Mouse (Mus musculus) MEL (cell line): ENCODE results near the gene Gm21985. TPM values are rescaled to one million over a fixed set of nuclear protein-coding genes. Genes with fewer than 3 reads are reported as not detected.

Experiments
- DNase-seq: peaks from one replicate; pipeline ENCODE4 v3.0.0; 2011; ENCODE audit warnings: low read depth, low spot score
- H3K27ac ChIP-seq: 2 replicates; pipeline ENCODE4 v1.5.1; 2012; ENCODE audit warnings: low read depth, mild to moderate bottlenecking, control low read depth, low read length, moderate library complexity; ENCODE audit not compliant: control insufficient read depth
- H3K27me3 ChIP-seq, 2 experiments: fragments of 150-350 bp in 1 of 2; sonication (generic) in 1 of 2; 2 replicates each; pipeline ENCODE4 v1.6.1; 2012; ENCODE audit warnings: low read length in 2 of 2, mild to moderate bottlenecking in 2 of 2, improper control_type of control experiment in 1 of 2, moderate library complexity in 1 of 2; ENCODE audit not compliant: insufficient read depth in 2 of 2, control insufficient read depth in 1 of 2
- H3K36me3 ChIP-seq, 2 experiments: 2 replicates each; pipeline ENCODE4 v1.6.1; 2012 to 2014; ENCODE audit warnings: low read length in 2 of 2, improper control_type of control experiment in 1 of 2, inconsistent platforms in 1 of 2, mild to moderate bottlenecking in 1 of 2; ENCODE audit not compliant: insufficient read depth in 2 of 2, control insufficient read depth in 1 of 2
- H3K4me1 ChIP-seq, 2 experiments: fragments of 150-350 bp in 1 of 2; sonication (generic) in 1 of 2; 2 replicates each; pipeline ENCODE4 v1.6.1; 2012; ENCODE audit warnings: low read length in 2 of 2, improper control_type of control experiment in 1 of 2, mild to moderate bottlenecking in 1 of 2; ENCODE audit not compliant: insufficient read depth in 2 of 2, control insufficient read depth in 1 of 2
- H3K4me3 ChIP-seq, 2 experiments: fragments of 150-350 bp in 1 of 2; sonication (generic) in 1 of 2; 2 replicates each; pipeline ENCODE4 v1.5.1; 2012; ENCODE audit warnings: low read depth in 2 of 2, low read length in 2 of 2, mild to moderate bottlenecking in 2 of 2, moderate library complexity in 2 of 2, control low read depth in 1 of 2, improper control_type of control experiment in 1 of 2; ENCODE audit not compliant: control insufficient read depth in 1 of 2, insufficient read depth in 1 of 2
- H3K79me2 ChIP-seq: 2 replicates; pipeline ENCODE4 v1.6.1; 2012; ENCODE audit warnings: mild to moderate bottlenecking, low read length, moderate library complexity; ENCODE audit not compliant: control insufficient read depth, poor library complexity, insufficient read depth
- H3K9ac ChIP-seq: 2 replicates; pipeline ENCODE4 v1.6.1; 2012; ENCODE audit warnings: low read depth, mild to moderate bottlenecking, control low read depth, low read length, moderate library complexity; ENCODE audit not compliant: control insufficient read depth, poor library complexity, severe bottlenecking
- H3K9me3 ChIP-seq: fragments of 150-350 bp; sonication (generic); replicated peaks from 2 replicates; pipeline ENCODE4 v1.6.1; 2012; ENCODE audit warnings: mild to moderate bottlenecking, low read length, improper control_type of control experiment, moderate library complexity; ENCODE audit not compliant: insufficient read depth
- CHD2 ChIP-seq: IDR thresholded peaks from 2 replicates; pipeline ENCODE4 v1.6.1; 2011; ENCODE audit warnings: low read length, improper control_type of control experiment
- CTCF ChIP-seq, 3 experiments: IDR thresholded peaks in 2 of 3; conservative IDR thresholded peaks in 1 of 3; 2 replicates each; pipeline ENCODE4 v1.5.1; 2011 to 2012; ENCODE audit warnings: low read length in 3 of 3, low read depth in 2 of 3, mild to moderate bottlenecking in 2 of 3, improper control_type of control experiment in 1 of 3, inconsistent platforms in 1 of 3, mixed read lengths in 1 of 3, moderate library complexity in 1 of 3; ENCODE audit not compliant: control insufficient read depth in 1 of 3, insufficient read depth in 1 of 3, poor library complexity in 1 of 3, severe bottlenecking in 1 of 3
- E2F4 ChIP-seq: IDR thresholded peaks from 2 replicates; pipeline ENCODE4 v1.6.1; 2011; ENCODE audit warnings: low read depth, low read length, improper control_type of control experiment, borderline replicate concordance
- EP300 ChIP-seq, 2 experiments: IDR thresholded peaks; 2 replicates each; pipeline ENCODE4 v1.6.1; 2011; ENCODE audit warnings: improper control_type of control experiment in 2 of 2, low read length in 2 of 2, low read depth in 1 of 2, mild to moderate bottlenecking in 1 of 2
- GABPA ChIP-seq: IDR thresholded peaks from 2 replicates; pipeline ENCODE4 v1.6.1; 2012; ENCODE audit warnings: low read depth, mild to moderate bottlenecking, inconsistent platforms, low read length, improper control_type of control experiment, moderate library complexity
- JUND ChIP-seq: IDR thresholded peaks from 2 replicates; pipeline ENCODE4 v1.6.1; 2011; ENCODE audit warnings: low read depth, mild to moderate bottlenecking, improper control_type of control experiment, low read length
- MAFK ChIP-seq: IDR thresholded peaks from 2 replicates; pipeline ENCODE4 v1.6.1; 2011; ENCODE audit warnings: low read depth, mild to moderate bottlenecking, low read length, improper control_type of control experiment, borderline replicate concordance
- MEF2A ChIP-seq: IDR thresholded peaks from 2 replicates; pipeline ENCODE4 v1.6.1; 2014; ENCODE audit warnings: low read depth, mild to moderate bottlenecking, inconsistent platforms, low read length, improper control_type of control experiment; ENCODE audit not compliant: poor library complexity, insufficient replicate concordance, severe bottlenecking; ENCODE audit errors: extremely low read depth
- MXI1 ChIP-seq: IDR thresholded peaks from 2 replicates; pipeline ENCODE4 v1.6.1; 2011; ENCODE audit warnings: mild to moderate bottlenecking, low read depth, low read length, improper control_type of control experiment
- NELFE ChIP-seq: IDR thresholded peaks from 2 replicates; pipeline ENCODE4 v1.6.1; 2011; ENCODE audit warnings: low read depth, low read length, improper control_type of control experiment
- NRF1 ChIP-seq: IDR thresholded peaks from 2 replicates; pipeline ENCODE4 v1.6.1; 2014; ENCODE audit warnings: low read depth, mild to moderate bottlenecking, inconsistent platforms, low read length, improper control_type of control experiment, moderate library complexity; ENCODE audit not compliant: poor library complexity, insufficient read depth, severe bottlenecking
- SIN3A ChIP-seq: IDR thresholded peaks from 2 replicates; pipeline ENCODE4 v1.6.1; 2012; ENCODE audit warnings: low read length, improper control_type of control experiment, inconsistent platforms
- SMC3 ChIP-seq: IDR thresholded peaks from 2 replicates; pipeline ENCODE4 v1.6.1; 2011; ENCODE audit warnings: low read depth, low read length, improper control_type of control experiment
- TAL1 ChIP-seq: IDR thresholded peaks from 2 replicates; pipeline ENCODE4 v1.6.1; 2012; ENCODE audit warnings: mild to moderate bottlenecking, inconsistent platforms, low read length, moderate library complexity, mixed read lengths
- USF1 ChIP-seq: IDR thresholded peaks from 2 replicates; pipeline ENCODE4 v1.6.1; 2014; ENCODE audit warnings: low read depth, mild to moderate bottlenecking, inconsistent platforms, low read length, improper control_type of control experiment, moderate library complexity
- USF2 ChIP-seq, 2 experiments: IDR thresholded peaks; 2 replicates each; pipeline ENCODE4 v1.6.1; 2011 to 2012; ENCODE audit warnings: improper control_type of control experiment in 2 of 2, low read length in 2 of 2, borderline replicate concordance in 1 of 2, inconsistent platforms in 1 of 2, low read depth in 1 of 2, mild to moderate bottlenecking in 1 of 2; ENCODE audit not compliant: insufficient read depth in 1 of 2
- ZC3H11A ChIP-seq: IDR thresholded peaks from 2 replicates; pipeline ENCODE4 v1.6.1; 2012; ENCODE audit warnings: low read depth, mild to moderate bottlenecking, inconsistent platforms, low read length, improper control_type of control experiment
- ZKSCAN1 ChIP-seq: IDR thresholded peaks from 2 replicates; pipeline ENCODE4 v1.6.1; 2012; ENCODE audit warnings: low read depth, mild to moderate bottlenecking, inconsistent platforms, low read length, improper control_type of control experiment, moderate library complexity
- ZNF384 ChIP-seq: IDR thresholded peaks from 2 replicates; pipeline ENCODE4 v1.6.1; 2012; ENCODE audit warnings: low read depth, mild to moderate bottlenecking, inconsistent platforms, low read length, improper control_type of control experiment
- polyA plus RNA-seq, 2 experiments: library from polyadenylated mRNA; stranded (reverse) in 1 of 2; unstranded in 1 of 2; fragments of >175 nt in 1 of 2; fragments of >200 nt in 1 of 2; gene quantifications; 2 replicates each; pipeline versions ENCODE4 v1.2.1 to v1.2.4; 2012; ENCODE audit warnings: low replicate concordance in 2 of 2, low read depth in 1 of 2; ENCODE audit not compliant: insufficient read length in 2 of 2, insufficient read depth in 1 of 2, missing spikeins in 1 of 2
- total RNA-seq: library from RNA; depleted of rRNA; stranded (reverse); fragments of 300-350 nt; gene quantifications from 2 replicates; pipeline ENCODE4 v1.2.3, GENCODE M21; 2012

Gm21985 gene
- total and polyA plus RNA-seq, 3 experiments: 0.04 TPM; not detected in 2

- TF ChIP-seq SIN3A (no peak), MEF2A (no peak), ZNF384 (no peak), NELFE (no peak), CTCF (IDR thresholded peaks at IDR 0.05 in 2 of 3, conservative IDR thresholded peaks at IDR 0.05 in 1 of 3; ENCODE audit: control insufficient read depth in 1 of 3, insufficient read depth in 1 of 3, low read depth in 2 of 3, low read length in 3 of 3, poor library complexity in 1 of 3, severe bottlenecking in 1 of 3) (no peak), MAFK (no peak), ZKSCAN1 (no peak), USF2 (IDR thresholded peaks at IDR 0.05; ENCODE audit: borderline replicate concordance in 1 of 2, insufficient read depth in 1 of 2, low read depth in 1 of 2, low read length in 2 of 2) (no peak), JUND (no peak), E2F4 (no peak), TAL1 (no peak), GABPA (no peak), EP300 (IDR thresholded peaks at IDR 0.05; ENCODE audit: low read depth in 1 of 2, low read length in 2 of 2) (no peak), NRF1 (no peak), CHD2 (no peak), MXI1 (no peak)
- TF ChIP-seq, all 39 proteins: peak for 0
- no peak overlapping the region for H3K4me3 ChIP-seq
- no peaks in the 10 kb centered on the region for H3K79me2 ChIP-seq
- H3K36me3 ChIP-seq: peaks cover 0 to 8% of the 10 kb centered on the region in 2 experiments; a peak in 2 of 4 replicates
- no peak overlapping the region for H3K27ac ChIP-seq
- H3K4me1 ChIP-seq: no peaks in the 10 kb centered on the region
- no peak for DNase-seq
- H3K9me3 ChIP-seq: no peaks in the 10 kb centered on the region
- no peak overlapping the region for H3K9ac ChIP-seq
- no peaks in the 10 kb centered on the region for H3K27me3 ChIP-seq
Observed at GRCm38 (mm10) chr2:112341117-112341516, 75.0 kb downstream of the Gm21985 start.

GRCm38 (mm10) chr2:112348246-112348645 is 82.1 kb downstream of the Gm21985 start:
- no peak overlapping the region for H3K4me3 ChIP-seq
- H3K27me3 ChIP-seq: no peaks in the 10 kb centered on the region
- no peaks in the 10 kb centered on the region for H3K79me2 ChIP-seq
- no peaks in the 10 kb centered on the region for H3K9me3 ChIP-seq
- peaks cover 0 to 20% of the 10 kb centered on the region in 2 experiments; a peak in 2 of 4 replicates for H3K36me3 ChIP-seq
- no peak for TF ChIP-seq SMC3
- TF ChIP-seq USF1: no peak
- no peak for TF ChIP-seq CTCF (IDR thresholded peaks at IDR 0.05 in 2 of 3, conservative IDR thresholded peaks at IDR 0.05 in 1 of 3; ENCODE audit: control insufficient read depth in 1 of 3, insufficient read depth in 1 of 3, low read depth in 2 of 3, low read length in 3 of 3, poor library complexity in 1 of 3, severe bottlenecking in 1 of 3)
- TF ChIP-seq JUND: no peak
- TF ChIP-seq ZC3H11A: no peak
- TF ChIP-seq, all 39 proteins: peak for 0
- no peak overlapping the region for H3K27ac ChIP-seq
- H3K9ac ChIP-seq: no peak overlapping the region
- DNase-seq: no peak
- no peaks in the 10 kb centered on the region for H3K4me1 ChIP-seq
